Mouse (Mus musculus): ENCODE results near the gene 1110051M20Rik. TPM values are rescaled to one million over a fixed set of nuclear protein-coding genes. Genes with fewer than 3 reads are reported as not detected.

The 1110051M20Rik gene
- polyA plus RNA-seq, 1 experiment, result 21.0 TPM

- no peak for DNase-seq (ENCODE audit: low spot score)
Measured at GRCm38 (mm10) chr2:91348936-91349335, 95.6 kb downstream of the 1110051M20Rik start.

DNA sequence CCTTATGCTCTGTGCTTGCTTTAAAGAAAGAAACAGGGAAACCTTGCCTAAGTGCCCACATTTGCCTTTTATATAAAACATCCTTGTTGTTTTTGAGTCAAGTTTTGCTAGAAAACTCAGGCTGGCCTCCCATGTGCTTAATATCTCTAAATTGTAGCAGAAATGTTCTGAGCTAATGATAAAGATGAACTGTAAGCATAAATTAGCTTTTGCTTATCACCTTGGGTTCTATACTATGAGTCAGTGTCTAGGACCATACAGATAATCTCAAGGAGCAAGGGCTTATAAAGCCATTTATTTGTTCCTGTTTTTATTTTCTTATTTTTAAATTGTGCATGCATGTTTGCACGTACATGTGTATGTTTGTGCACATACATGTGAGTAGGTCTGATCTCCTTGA is 98.9 kb downstream of the 1110051M20Rik start:
- DNase-seq (ENCODE audit: low spot score), result no peak

DNA sequence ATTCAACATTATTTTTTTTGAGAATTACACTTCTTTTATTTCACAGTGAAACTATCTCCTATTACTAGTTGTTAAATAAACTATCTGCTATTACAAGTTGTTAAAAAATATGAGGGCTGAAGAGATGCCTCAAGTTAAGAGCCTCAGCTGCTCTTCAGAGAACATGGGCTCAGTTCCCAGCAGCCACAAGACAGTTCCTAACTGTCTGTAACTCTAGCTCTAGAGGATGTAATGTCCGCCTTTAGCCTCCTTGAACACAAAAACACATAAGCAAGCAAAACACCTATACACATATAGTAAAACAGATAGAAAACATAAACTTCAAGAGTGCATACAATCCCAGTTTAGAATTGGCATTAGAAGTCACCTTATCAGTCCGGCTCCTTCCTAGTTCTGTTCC is 104.9 kb downstream of the 1110051M20Rik start:
- no peak for DNase-seq (ENCODE audit: low spot score)

- DNase-seq (ENCODE audit: low spot score), result no peak
Measured at GRCm38 (mm10) chr2:91335128-91335527, 109.4 kb downstream of the 1110051M20Rik start.

GRCm38 (mm10) chr2:91331051-91331843 is 113.3 kb downstream of the 1110051M20Rik start:
- DNase-seq (ENCODE audit: low spot score), result no peak

DNA sequence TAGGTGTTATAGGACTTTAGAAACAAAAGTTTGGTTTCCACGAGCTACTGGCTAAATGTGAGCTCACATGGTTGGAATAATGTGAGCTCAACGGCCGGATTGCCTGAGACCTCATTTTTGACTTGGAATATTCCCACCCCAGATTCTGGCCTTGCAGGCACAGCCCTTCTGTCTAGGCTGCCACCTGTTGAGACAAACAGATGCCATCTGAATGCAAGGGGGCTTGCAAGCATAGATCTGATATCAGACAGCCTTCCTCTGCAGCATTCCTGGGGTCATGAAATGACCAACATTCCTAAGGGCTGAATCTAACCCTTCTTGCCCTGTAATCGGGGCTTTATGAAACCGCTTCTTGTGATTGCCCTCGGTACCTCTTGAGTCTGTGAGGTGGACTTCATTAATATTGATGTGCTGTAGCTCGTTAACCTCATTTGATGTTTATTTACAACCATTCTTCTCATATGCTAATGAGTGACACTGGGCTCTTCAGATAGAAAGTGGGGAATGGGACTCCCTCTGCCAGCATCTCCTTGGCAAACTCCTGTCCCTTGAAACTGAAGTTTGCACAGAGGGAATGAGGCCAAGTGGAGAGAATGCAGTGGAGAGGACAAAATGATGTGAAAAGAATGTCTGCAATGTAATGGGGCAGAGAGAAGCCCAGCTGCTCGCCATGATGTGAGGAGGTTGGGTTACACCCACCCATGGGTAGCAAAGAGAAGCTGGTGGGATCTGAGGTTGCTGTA is 114.3 kb downstream of the 1110051M20Rik start:
- no peak for DNase-seq (ENCODE audit: low spot score)

DNA sequence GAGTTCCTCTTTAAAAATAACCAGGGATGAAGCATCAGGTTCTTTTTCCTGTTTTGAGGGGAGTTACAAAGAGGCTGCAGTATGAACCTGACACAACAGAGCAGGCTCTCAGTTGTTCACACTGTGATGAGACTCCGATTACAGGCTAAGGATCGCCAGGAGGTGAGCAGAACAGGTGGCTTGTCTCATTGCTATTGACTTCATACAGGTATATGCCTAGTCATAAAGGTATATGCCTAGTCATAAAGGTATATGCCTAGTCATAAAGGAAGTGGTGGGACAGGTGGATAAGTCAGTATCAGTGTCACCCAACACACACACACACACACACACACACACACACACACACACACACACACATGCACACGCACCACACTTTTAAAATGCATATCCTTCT is 115.8 kb downstream of the 1110051M20Rik start:
- no peak for DNase-seq (ENCODE audit: low spot score)

- no peak for DNase-seq (ENCODE audit: low spot score)
Measured at GRCm38 (mm10) chr2:91327968-91328728, 116.4 kb downstream of the 1110051M20Rik start.

DNA sequence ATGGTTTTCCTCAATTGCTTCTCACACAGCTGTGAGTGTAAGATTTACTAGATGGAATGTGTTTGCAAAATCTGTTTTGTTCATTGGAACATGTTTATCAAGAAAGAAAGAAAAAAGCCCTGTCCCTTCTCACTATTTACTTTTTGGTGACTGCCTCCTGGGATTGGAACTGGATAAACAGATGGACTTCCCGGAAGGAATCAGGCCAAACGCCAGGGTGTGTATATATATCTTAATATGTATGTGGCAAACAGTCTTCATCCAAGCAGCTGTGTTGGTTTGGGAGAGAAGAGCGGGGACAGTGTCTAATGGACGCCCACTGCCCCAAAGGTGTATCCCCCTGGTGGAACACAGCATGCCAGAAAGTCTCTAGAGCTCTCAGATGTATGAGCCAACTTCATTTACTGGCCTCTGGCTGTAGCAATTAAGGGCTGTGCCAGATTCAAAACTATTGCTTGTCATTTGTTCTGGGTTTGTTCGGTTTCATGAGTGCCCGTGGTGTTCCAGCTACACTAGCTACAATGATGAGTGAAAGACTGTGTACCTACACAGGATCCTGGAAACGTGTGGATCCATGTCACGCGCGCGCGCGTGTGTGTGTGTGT is 117.7 kb downstream of the 1110051M20Rik start:
- no peak for DNase-seq (ENCODE audit: low spot score)

- no peak for DNase-seq (ENCODE audit: low spot score)
Measured at GRCm38 (mm10) chr2:91324761-91325421, 119.6 kb downstream of the 1110051M20Rik start.

GRCm38 (mm10) chr2:91324346-91324745 is 120.2 kb downstream of the 1110051M20Rik start:
- DNase-seq (ENCODE audit: low spot score), result no peak

DNA sequence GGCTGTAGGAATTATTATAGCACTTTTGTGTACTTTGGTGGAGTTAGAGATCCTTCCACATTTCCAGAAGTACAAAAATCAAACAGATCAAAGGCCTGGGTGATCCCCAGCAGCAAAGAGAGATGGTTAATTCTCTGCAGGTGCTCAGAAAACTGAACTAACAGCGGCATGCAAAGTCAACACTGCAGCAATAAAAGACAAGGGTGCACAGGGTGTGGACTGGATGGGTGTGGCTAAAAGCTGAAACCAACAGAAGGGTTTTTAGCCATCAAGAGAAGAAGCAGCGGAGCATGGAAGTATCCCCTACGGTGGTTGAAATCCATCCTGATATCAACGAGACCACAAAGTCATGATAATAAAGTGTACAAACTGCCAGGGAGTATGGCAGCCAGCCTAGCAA is 122.0 kb downstream of the 1110051M20Rik start:
- no peak for DNase-seq (ENCODE audit: low spot score)

DNA sequence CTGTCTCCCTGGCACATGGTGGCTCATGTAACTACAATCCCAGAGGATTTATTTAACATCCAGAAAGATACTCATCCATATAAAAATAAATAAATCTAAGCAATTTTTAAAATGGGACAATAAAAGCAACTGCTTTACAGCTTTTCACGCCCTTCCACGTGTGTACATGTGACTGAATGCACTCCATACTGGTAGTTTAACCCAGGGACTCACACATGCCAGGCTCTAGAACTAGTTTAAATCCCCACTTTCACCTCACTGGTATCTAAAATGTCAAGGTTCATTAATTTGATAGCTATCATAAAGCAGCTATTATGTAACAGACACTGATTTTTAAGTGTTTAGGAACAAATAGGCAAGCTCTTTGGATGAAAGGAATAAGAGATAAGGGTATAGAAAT is 122.6 kb downstream of the 1110051M20Rik start:
- no peak for DNase-seq (ENCODE audit: low spot score)

DNA sequence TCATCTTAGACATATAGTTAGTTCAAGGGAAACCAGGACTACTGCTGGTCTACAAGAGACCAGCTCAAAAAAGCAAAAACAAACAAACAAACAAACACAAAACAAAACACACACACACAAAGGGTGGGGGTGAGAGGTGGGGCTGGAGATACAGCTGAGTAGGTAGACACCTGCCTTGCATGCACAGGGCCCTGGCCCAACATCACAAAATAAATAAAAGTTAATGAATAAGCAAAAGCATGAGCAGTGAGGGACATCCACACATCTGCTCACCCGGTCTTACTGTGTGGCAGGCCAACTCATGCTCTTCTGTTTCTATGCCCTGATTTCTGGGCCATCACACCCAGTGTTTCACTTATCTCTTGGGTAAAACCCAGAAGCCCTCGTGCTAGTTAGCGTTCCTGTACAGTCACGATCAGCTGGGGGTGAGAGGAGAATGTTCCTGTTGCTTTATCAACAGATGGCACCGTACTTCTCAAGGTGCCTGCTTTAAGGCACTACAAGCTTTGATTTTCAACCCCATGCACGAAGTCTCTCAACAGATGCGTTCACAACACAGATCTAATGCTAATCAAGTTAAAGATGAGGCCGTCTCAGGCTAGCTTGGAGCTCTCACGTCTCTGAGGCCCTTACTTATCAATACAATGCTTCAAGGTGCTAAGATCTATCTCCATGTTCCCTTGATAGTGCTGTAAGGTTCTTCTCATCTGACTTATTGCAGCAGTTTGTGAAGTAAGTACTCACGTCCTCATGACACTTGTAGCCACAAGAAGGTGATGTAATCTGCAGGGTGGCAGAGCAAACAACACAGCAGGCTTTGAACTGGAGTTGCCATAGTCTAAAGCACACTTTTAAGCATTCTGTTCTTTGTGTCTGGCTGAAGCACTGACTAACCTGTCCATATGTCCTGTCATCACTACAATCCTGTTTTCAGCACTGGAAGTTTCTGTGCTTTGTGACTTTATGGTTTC is 123.7 kb downstream of the 1110051M20Rik start:
- DNase-seq (ENCODE audit: low spot score), result no peak

- DNase-seq (ENCODE audit: low spot score), result no peak
Measured at GRCm38 (mm10) chr2:91314184-91314583, 130.3 kb downstream of the 1110051M20Rik start.

DNA sequence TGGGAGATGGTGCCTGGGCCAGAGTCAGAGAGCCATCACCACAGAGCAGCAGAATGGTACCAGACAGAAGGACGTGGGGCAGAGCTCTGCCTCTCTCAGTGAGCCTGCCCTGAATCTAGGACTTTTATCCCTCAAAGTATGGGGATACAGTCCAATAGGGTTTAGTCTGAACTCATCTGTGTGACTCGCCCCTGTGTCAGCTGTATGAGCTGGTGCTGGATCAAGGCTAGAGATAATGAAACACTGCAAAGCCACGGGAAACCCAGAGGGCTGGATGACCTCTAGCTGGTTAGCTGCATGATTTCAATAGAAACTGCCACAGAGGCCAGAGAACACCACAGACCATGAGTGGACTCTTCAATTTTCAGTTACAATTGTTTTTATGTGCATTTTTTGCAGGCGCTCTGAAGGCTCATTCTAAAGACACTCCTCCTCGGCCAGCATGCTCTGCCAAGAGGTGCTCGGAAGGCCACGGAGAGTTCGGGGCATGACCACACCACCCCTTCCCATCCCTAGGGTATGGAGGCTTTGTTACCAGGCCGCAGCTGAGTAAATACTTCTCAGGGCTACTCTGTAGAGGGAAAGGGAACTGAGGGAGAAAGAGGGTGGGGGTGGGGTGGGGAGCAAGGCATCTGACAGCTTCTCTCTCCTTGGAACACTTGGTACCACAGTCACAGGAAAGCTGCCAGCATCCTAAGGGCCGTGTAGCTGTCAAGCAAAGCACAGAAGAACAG is 131.8 kb downstream of the 1110051M20Rik start:
- no peak for DNase-seq (ENCODE audit: low spot score)

DNA sequence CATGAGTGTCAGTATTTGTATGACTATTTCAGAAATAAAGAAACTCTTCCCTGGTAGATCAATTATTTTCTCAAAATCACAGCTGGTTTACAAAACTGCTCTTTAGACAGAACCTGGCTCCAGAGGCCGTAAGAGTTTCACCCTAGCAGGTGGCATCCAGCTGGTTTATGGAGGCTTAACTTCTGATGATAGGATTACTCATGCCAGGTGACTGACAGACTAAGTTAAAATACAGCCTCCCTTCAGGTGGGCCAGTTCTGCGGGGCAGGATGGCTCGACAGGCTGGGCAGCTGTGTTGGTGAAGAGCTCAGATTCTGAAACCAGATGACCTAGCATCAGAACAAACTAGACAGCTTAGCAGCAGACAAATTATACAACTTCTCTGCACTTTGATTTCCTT is 135.0 kb downstream of the 1110051M20Rik start:
- no peak for DNase-seq (ENCODE audit: low spot score)

GRCm38 (mm10) chr2:91308680-91309079 is 135.8 kb downstream of the 1110051M20Rik start:
- no peak for DNase-seq (ENCODE audit: low spot score)

GRCm38 (mm10) chr2:91306589-91306988 is 137.9 kb downstream of the 1110051M20Rik start:
- DNase-seq (ENCODE audit: low spot score), result no peak

DNA sequence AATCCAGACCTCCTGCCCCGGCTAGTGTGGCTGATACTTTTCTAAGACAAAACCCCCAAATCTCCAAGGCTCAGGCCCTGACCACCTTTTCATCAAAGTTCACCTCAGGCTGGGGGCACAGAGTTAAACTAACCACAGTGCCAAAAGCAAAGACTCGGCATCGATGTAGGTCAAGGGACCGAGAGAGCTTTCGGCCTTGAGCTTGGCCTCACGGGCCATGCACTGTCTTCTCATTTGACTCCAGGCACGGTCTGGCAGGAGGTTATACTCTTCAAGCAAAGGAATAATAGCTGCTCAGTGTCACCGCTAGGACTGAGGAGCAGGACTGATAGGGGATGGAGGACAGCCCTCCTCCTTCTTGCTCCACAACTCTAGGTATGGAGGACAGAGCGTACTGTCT is 138.6 kb downstream of the 1110051M20Rik start:
- no peak for DNase-seq (ENCODE audit: low spot score)

Data from urinary bladder, adult 2 months (tissue).